Mouse (Mus musculus) gastrocnemius, adult 18-20 months (tissue): Measurements from ENCODE around the gene Gpr152. TPM values are rescaled to one million over a fixed set of nuclear protein-coding genes. Genes with fewer than 3 reads are reported as not detected.

Experiments
- total RNA-seq, 2 experiments: library from RNA; stranded (reverse); gene quantifications; 2 replicates each; pipeline ENCODE4 v1.2.3; 2021

The Gpr152 gene
- total RNA-seq, 2 experiments from 2014 or later = not detected

Other genes starting within 250 kb of the Gpr152 start
- 1 to 10 TPM; 2.5 to 4.0 TPM for gene Tcirg1, start 232.7 kb upstream of the Gpr152 start, total RNA-seq
- gene Ndufs8, start 227.0 kb upstream of the Gpr152 start, total RNA-seq = 100 to 1,000 TPM; 257 to 270 TPM
- under 1 TPM; 0.62 to 0.83 TPM for gene Aldh3b1, start 210.0 kb upstream of the Gpr152 start, total RNA-seq
- gene Unc93b1, start 204.6 kb upstream of the Gpr152 start, total RNA-seq = 1 to 10 TPM; 3.2 to 5.8 TPM
- not detected for gene Aldh3b3, start 181.1 kb upstream of the Gpr152 start, total RNA-seq
- gene Aldh3b2, start 167.5 kb upstream of the Gpr152 start, total RNA-seq = under 1 TPM; 0.14 to 0.26 TPM
- gene Acy3, start 153.2 kb upstream of the Gpr152 start, total RNA-seq = 1 to 10 TPM; 1.3 to 2.0 TPM
- not detected for gene Tbx10, start 147.0 kb upstream of the Gpr152 start, total RNA-seq
- 10 to 100 TPM; 23.8 to 30.1 TPM for gene Nudt8, start 139.2 kb upstream of the Gpr152 start, total RNA-seq
- gene Gm49405, start 139.2 kb upstream of the Gpr152 start, total RNA-seq = under 1 TPM; 0.14 to 0.40 TPM
- under 1 TPM; 0.82 to 1.00 TPM for gene Doc2g, start 136.5 kb upstream of the Gpr152 start, total RNA-seq
- gene Ndufv1, start 127.0 kb upstream of the Gpr152 start, total RNA-seq = 100 to 1,000 TPM; 423 to 466 TPM
- gene Gstp1, start 101.8 kb upstream of the Gpr152 start, total RNA-seq = 100 to 1,000 TPM; 480 to 487 TPM
- gene Gstp2, start 93.8 kb upstream of the Gpr152 start, total RNA-seq = 100 to 1,000 TPM; 206 to 226 TPM
- not detected for gene Gstp3, start 80.2 kb upstream of the Gpr152 start, total RNA-seq
- not detected for gene Cabp2, start 58.2 kb upstream of the Gpr152 start, total RNA-seq
- 10 to 100 TPM; 18.7 to 19.9 TPM for gene Cdk2ap2, start 42.6 kb upstream of the Gpr152 start, total RNA-seq
- gene Pitpnm1, start 39.8 kb upstream of the Gpr152 start, total RNA-seq = 1 to 10 TPM; 2.0 to 3.7 TPM
- 10 to 100 TPM; 82.2 to 84.7 TPM for gene Aip, start 13.9 kb upstream of the Gpr152 start, total RNA-seq
- not detected for gene Cabp4, start 4.2 kb downstream of the Gpr152 start, total RNA-seq
- gene Coro1b, start 8.8 kb downstream of the Gpr152 start, total RNA-seq = 10 to 100 TPM; 11.9 to 13.4 TPM
- not detected for gene Ptprcap, start 13.8 kb downstream of the Gpr152 start, total RNA-seq
- gene Rps6kb2, start 23.6 kb downstream of the Gpr152 start, total RNA-seq = 10 to 100 TPM; 24.8 to 25.9 TPM
- 10 to 100 TPM; 21.8 to 30.3 TPM for gene Carns1, start 35.7 kb downstream of the Gpr152 start, total RNA-seq
- 1 to 10 TPM; 5.5 to 5.9 TPM for gene Tbc1d10c, start 51.5 kb downstream of the Gpr152 start, total RNA-seq
- 100 to 1,000 TPM; 200 to 201 TPM for gene Ppp1ca, start 52.3 kb downstream of the Gpr152 start, total RNA-seq
- gene Rad9a, start 61.9 kb downstream of the Gpr152 start, total RNA-seq = 1 to 10 TPM; 2.6 to 2.8 TPM
- gene Clcf1, start 74.5 kb downstream of the Gpr152 start, total RNA-seq = under 1 TPM; 0.34 to 0.47 TPM
- gene AC109138.7, start 74.6 kb downstream of the Gpr152 start, total RNA-seq = not detected
- 10 to 100 TPM; 16.3 to 17.8 TPM for gene Pold4, start 92.1 kb downstream of the Gpr152 start, total RNA-seq
- 1 to 10 TPM; 2.8 to 3.4 TPM for gene Ssh3, start 129.4 kb downstream of the Gpr152 start, total RNA-seq
- gene Ankrd13d, start 143.3 kb downstream of the Gpr152 start, total RNA-seq = under 1 TPM; 0.16 to 0.81 TPM
- gene Grk2, start 166.4 kb downstream of the Gpr152 start, total RNA-seq = 10 to 100 TPM; 50.7 to 60.8 TPM